Mouse (Mus musculus): ENCODE data around the gene Gm5795.
"Not testable (repeated sequence)": the region's sequence is repeated elsewhere in the genome, so short reads cannot be mapped to it uniquely, and the experiment has no call there.

Gm5795 gene

DNA sequence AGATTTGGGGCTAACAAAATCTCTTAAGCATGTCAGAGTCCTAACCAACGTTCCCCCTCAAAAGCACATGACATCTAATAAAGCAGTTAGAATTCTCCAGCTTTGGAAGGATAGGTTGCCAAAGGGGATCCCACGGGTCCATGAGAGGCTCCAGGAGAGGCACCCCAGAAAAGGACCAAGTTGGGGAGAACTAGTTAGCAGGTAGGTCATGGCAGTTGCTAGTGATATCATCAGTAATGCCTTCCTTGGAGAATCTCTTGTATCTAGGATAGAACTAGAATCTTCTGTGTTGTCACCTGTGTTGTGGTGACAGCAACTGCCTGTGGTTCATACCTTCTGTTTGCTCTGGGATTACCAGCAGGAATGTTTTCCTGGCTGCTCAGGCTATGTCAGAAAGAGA is at the start of gene Gm5795:
Gene Gm5795 (plus strand): TSS at position 301 of the 400 bp plus-strand sequence.
- not testable (repeated sequence) for DNase-seq (ENCODE audit: low spot score in 2 of 2)

DNA sequence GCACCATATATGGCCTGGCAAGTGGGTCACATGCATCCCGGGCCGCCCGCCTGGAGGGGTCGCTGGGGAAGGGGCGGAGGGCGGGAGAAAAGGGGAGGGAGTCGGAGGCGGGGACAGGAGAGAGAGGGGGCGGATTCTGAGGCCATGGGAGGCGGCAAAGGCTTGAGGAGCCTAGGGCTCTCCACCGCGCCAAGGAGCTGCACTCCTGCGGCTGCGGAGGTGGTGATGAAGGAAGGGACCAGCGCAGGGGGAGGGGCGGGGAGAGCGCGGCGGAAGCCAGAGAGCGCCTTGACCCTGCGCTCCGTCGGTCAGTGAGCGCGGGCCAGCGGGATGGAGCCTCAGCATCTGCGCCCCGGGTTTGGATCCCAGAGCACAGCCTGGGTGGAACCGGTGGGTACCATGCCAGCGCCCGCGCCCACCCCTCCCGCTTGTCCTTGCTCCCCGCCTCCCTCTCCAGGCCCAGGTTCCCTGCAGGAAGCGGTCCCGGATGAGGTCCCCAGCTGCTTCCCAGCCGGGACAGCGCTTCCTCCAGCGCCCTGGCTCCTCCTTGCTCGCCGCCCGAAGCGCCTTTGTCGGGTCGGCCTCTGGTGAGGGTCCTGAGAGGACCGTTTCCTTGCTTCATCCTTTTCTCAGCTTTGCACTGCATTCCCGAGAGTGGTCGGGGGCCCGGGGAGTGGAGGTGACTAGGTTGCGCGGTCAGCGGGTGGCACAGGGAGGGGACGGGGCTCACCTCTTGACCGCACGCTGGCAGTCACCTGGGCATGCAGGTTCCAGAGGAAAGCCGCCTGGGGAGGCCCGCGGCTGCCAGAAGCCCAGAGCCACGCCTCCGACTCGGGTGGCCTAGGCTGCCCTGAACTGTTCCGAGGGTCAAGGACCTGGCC is 20.5 kb downstream of the Gm5795 start, which contains the start of gene D830030K20Rik:
Gene D830030K20Rik (plus strand): TSS at position 217 of the 881 bp plus-strand sequence.
- peak in 1 of 2 experiments; percentile 4 for DNase-seq (ENCODE audit: low spot score in 2 of 2)

DNA sequence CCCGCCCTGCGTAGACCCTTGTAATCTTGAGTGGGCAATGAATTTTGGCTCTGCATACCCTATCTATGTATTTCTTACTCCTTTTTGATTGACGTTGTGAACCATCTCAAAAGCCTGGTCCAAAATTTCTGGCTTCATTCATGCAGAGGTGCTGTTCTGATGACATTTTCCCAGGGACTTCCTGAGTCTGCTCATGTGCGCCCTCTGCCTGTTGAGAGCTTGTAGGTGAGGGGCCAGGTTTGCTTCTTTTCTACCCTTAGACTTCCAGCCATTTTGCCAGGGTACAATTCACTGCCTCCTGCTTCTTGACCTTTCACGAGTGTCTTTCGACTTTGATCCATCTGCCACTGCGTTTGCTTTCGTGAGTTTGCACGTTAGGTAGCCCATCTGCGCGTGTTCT is 21.3 kb downstream of the Gm5795 start:
- peak in 1 of 2 experiments; percentile 14 for DNase-seq (ENCODE audit: low spot score in 2 of 2)

Measured in frontal cortex, postnatal 10 days (tissue).